Mouse (Mus musculus) activated CD4-positive, CD25-positive, alpha-beta regulatory T cell, adult 9 weeks (primary cell): Measurements from ENCODE around the gene Ticam1. TPM values are rescaled to one million over a fixed set of nuclear protein-coding genes. Genes with fewer than 3 reads are reported as not detected.

Experiments used
- polyA plus RNA-seq: library from polyadenylated mRNA; unstranded; fragments of 100-300 nt; shearing (Covaris generic); gene quantifications from one replicate; pipeline ENCODE4 v1.2.1, GENCODE M21; 2017

The Ticam1 gene
- 8.1 TPM for polyA plus RNA-seq

GRCm38 (mm10) chr17:56276643-56277566, at the start of gene Ticam1:
TSS of gene Ticam1 (minus strand) at chr17:56276786.

GRCm38 (mm10) chr17:56325450-56326152, 49.0 kb upstream of the Ticam1 start, which contains the start of gene Kdm4b:
TSS of gene Kdm4b (plus strand) at chr17:56326062.

GRCm38 (mm10) chr17:56303160-56303846, 26.7 kb upstream of the Ticam1 start, which contains the start of gene Uhrf1:
TSS of gene Uhrf1 (plus strand) at chr17:56303321.

GRCm38 (mm10) chr17:56300186-56300585, 23.6 kb upstream of the Ticam1 start, which contains the start of gene Arrdc5:
TSS of gene Arrdc5 (minus strand) at chr17:56300286.

GRCm38 (mm10) chr17:56292531-56293222, 16.1 kb upstream of the Ticam1 start, which contains the start of gene Plin3:
TSS of gene Plin3 (minus strand) at chr17:56292873.

GRCm38 (mm10) chr17:56256239-56256881, 20.2 kb downstream of the Ticam1 start, which contains the start of gene Fem1a:
TSS of gene Fem1a (plus strand) at chr17:56256810.

Other genes starting within 250 kb of the Ticam1 start
- gene Sh3gl1, start 240.2 kb downstream of the Ticam1 start, polyA plus RNA-seq: 164 TPM
- 1.2 TPM for gene Chaf1a, start 236.3 kb downstream of the Ticam1 start, polyA plus RNA-seq
- gene Ubxn6, start 201.8 kb downstream of the Ticam1 start, polyA plus RNA-seq: 75.5 TPM
- 139 TPM for gene Hdgfl2, start 197.2 kb downstream of the Ticam1 start, polyA plus RNA-seq
- gene Plin4, start 167.0 kb downstream of the Ticam1 start, polyA plus RNA-seq: not detected
- not detected for gene Plin5, start 159.2 kb downstream of the Ticam1 start, polyA plus RNA-seq
- not detected for gene Lrg1, start 154.8 kb downstream of the Ticam1 start, polyA plus RNA-seq
- not detected for gene Sema6b, start 136.4 kb downstream of the Ticam1 start, polyA plus RNA-seq
- gene Tnfaip8l1, start 114.3 kb downstream of the Ticam1 start, polyA plus RNA-seq: 34.1 TPM
- gene Mydgf, start 92.9 kb downstream of the Ticam1 start, polyA plus RNA-seq: 60.7 TPM
- gene Dpp9, start 57.9 kb downstream of the Ticam1 start, polyA plus RNA-seq: 40.5 TPM
- gene Fem1a, start 20.0 kb downstream of the Ticam1 start, polyA plus RNA-seq: 3.4 TPM
- 40.9 TPM for gene Plin3, start 16.1 kb upstream of the Ticam1 start, polyA plus RNA-seq
- not detected for gene Arrdc5, start 23.5 kb upstream of the Ticam1 start, polyA plus RNA-seq
- gene Uhrf1, start 26.5 kb upstream of the Ticam1 start, polyA plus RNA-seq: 25.1 TPM
- gene Kdm4b, start 49.3 kb upstream of the Ticam1 start, polyA plus RNA-seq: 15.9 TPM
- gene Ptprs, start 199.7 kb upstream of the Ticam1 start, polyA plus RNA-seq: 13.4 TPM
- gene Znrf4, start 235.6 kb upstream of the Ticam1 start, polyA plus RNA-seq: not detected